Mouse (Mus musculus): ENCODE results near the gene Dpysl4.

Gene Dpysl4

DNA sequence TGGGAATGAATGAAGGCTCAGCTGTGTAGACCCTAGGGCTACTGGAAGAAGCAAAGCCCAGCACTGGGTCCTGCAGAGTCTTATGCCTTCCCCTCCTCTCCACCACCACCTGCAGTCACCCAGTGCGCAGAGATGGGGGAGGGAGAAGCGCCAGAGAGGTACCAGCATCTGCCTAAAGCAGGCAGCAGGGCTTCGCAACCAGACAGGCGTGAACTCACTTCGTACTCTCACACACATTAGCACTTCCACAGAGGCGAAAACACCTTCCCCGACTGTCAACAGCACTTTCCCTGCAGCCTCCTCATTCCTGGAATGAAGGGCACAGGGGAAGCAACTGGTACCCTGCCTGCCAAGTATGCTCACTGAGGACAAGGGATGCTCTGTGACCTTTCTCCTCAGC is 63.6 kb downstream of the Dpysl4 start:
- DNase-seq (ENCODE audit: low spot score in 2 of 2), result no peak

DNA sequence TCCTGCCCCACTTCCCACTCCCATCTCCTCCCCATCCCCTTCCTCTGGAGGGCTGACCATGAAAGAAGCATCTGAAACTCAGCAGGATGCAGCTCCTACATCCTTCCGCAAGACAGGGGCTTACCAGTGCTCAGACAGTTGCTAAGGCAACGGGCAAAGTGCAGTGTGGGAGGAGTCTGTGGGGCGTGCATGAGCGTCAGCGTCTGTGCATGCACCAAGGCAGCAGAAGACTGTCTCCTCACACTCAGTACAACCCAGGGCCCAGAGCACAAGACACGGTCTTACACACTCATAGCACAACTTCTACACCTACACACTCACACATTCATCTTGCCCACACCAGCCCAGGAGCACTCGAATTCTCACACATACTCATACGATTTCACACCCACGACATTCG is 65.3 kb downstream of the Dpysl4 start:
- DNase-seq (ENCODE audit: low spot score in 2 of 2), result no peak

Data from urinary bladder, postnatal 36 days (tissue).